Comparison of ENCODE assay signal across 12 mouse cellular contexts in the genomic region with DNA sequence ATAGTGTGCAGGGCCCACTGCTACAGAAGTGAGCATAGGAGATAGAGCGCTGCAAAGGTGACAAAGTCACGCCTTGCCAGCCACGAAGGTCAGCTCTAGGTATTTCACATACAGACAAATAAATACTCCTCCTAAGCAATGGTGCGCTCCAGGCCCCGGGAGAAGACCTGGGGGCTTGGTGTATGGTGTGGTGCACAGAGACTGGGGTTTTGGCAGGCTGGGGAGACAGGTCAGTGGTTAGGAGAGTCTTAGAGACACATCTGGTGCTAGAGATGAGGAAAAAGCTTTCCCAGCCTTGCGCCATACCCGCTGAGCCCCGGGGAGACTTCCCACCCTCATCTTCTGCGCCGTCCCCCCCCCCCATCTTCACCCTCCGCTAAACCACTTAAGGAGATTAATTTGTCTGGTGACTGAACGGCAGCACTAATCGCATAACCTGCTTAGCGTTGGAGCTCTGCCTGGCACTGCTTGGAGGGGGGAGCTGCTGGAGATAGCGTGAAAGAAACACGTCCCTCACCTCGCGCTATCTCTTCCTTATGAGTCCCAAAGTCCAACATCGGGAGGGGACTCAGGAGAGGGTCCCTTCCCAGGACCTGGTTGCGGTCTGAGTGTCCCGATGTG. TPM values are rescaled to one million over a fixed set of nuclear protein-coding genes. Genes with fewer than 3 reads are reported as not detected.
A peak's percentile ranks its signal among the peaks of the same experiment; 100 is the strongest.
DNase-seq lines count a peak whose midpoint lies in the region; ATAC-seq lines count a peak whose summit lies in the region.
"Had no signal": no experiment of that assay in that cellular context is flagged by ENCODE, and none has a peak within 500 bp of the region (broad histone marks: within the 10 kb centered on the region; RNA-seq: fewer than 3 reads in every experiment).

No protein-coding gene starts in this region.

- no peak for ATAC-seq in liver, embryonic 11.5 days (replicated peaks; ENCODE audit: low FRiP score)
- peak; percentile 72 for ATAC-seq in midbrain, embryonic 11.5 days (ENCODE audit: low FRiP score)

- no peaks in the 10 kb centered on the region for H3K36me3 ChIP-seq in liver, embryonic 11.5 days (ENCODE audit: control insufficient read depth, insufficient read depth, low read length)
- peaks cover 4% of the 10 kb centered on the region for H3K36me3 ChIP-seq in midbrain, embryonic 11.5 days (ENCODE audit: control insufficient read depth, insufficient read depth, low read length)
- H3K36me3 ChIP-seq: limb, embryonic 13.5 days had no signal

- H3K4me3 ChIP-seq in liver, embryonic 11.5 days (ENCODE audit: low read depth, low read length), result no peak overlapping the region
- peak overlapping the region; percentile 4; the same call in 1 of the 2 replicates for H3K4me3 ChIP-seq in midbrain, embryonic 11.5 days (ENCODE audit: low read depth, low read length)
- H3K4me3 ChIP-seq: limb, embryonic 13.5 days had no signal

- H3K27me3 ChIP-seq in liver, embryonic 11.5 days (replicated peaks; ENCODE audit: control insufficient read depth, insufficient read depth, low read length), result no peaks in the 10 kb centered on the region
- H3K27me3 ChIP-seq in midbrain, embryonic 11.5 days (ENCODE audit: control insufficient read depth, insufficient read depth, low read length), result peaks cover 5% of the 10 kb centered on the region; the same call in 1 of the 2 replicates
- H3K27me3 ChIP-seq: limb, embryonic 13.5 days had no signal

- no peak overlapping the region for H3K9ac ChIP-seq in liver, embryonic 11.5 days (ENCODE audit: low read depth, low read length)
- peak overlapping the region; percentile 30 for H3K9ac ChIP-seq in midbrain, embryonic 11.5 days (ENCODE audit: low read length)
- H3K9ac ChIP-seq: limb, embryonic 13.5 days had no signal

- no peaks in the 10 kb centered on the region for H3K9me3 ChIP-seq in liver, embryonic 11.5 days (ENCODE audit: control insufficient read depth, low read length)
- no peaks in the 10 kb centered on the region for H3K9me3 ChIP-seq in midbrain, embryonic 11.5 days (ENCODE audit: control insufficient read depth, low read length)
- H3K9me3 ChIP-seq: limb, embryonic 13.5 days had no signal

- H3K4me2 ChIP-seq in liver, embryonic 11.5 days, result peak overlapping the region; percentile 5; the same call in 1 of the 2 replicates
- peak overlapping the region; percentile 38 for H3K4me2 ChIP-seq in midbrain, embryonic 11.5 days
- H3K4me2 ChIP-seq: limb, embryonic 13.5 days had no signal

- DNase-seq in cerebellum, postnatal 14 days, result peak; percentile 17 to 32
- DNase-seq in cerebellum, postnatal 4 days (ENCODE audit: low spot score in 2 of 2), result no peak
- no peak for DNase-seq in liver, embryonic 11.5 days (ENCODE audit: low spot score)
- DNase-seq in liver, result no peak
- peak; percentile 92 for DNase-seq in midbrain, embryonic 11.5 days (ENCODE audit: low spot score, missing footprints)
- peak; percentile 86 for DNase-seq in retina, postnatal 7 days (ENCODE audit: low read depth, low spot score)
- DNase-seq in spleen, adult 18-20 months, result no peak
- no peak for DNase-seq in spleen, adult 12 weeks (ENCODE audit: low spot score)
- DNase-seq: adrenal gland, adult 2 months; kidney, postnatal 25 days; lung, postnatal 4 days had no signal

- WGBS in liver, embryonic 11.5 days, result 39% methylated on average over 21 of the region's 21 CpGs
- 12% methylated on average over 21 of the region's 21 CpGs for WGBS in midbrain, embryonic 11.5 days

- peaks cover 6% of the 10 kb centered on the region for H3K4me1 ChIP-seq in liver, embryonic 11.5 days (replicated peaks; ENCODE audit: control insufficient read depth, insufficient read depth, low read length)
- peaks cover 25% of the 10 kb centered on the region for H3K4me1 ChIP-seq in midbrain, embryonic 11.5 days (ENCODE audit: control insufficient read depth, insufficient read depth, low read length)

- no peak overlapping the region for H3K27ac ChIP-seq in liver, embryonic 11.5 days (ENCODE audit: low read depth, low read length)
- H3K27ac ChIP-seq in midbrain, embryonic 11.5 days (ENCODE audit: low read depth, low read length), result no peak overlapping the region; the same call in 1 of the 2 replicates
- H3K27ac ChIP-seq: limb, embryonic 13.5 days had no signal

RNA-seq across cellular contexts. Expression of a gene that starts 39.4 kb away (rescaled TPM):
- polyA plus RNA-seq in liver, embryonic 11.5 days (2014; fragmentation: Nextera tagmentation; extraction: Ambion mirVana), result 137 and 141 TPM in 2 replicates
- 116 and 122 TPM in 2 replicates for polyA plus RNA-seq in midbrain, embryonic 11.5 days (2014; fragmentation: Nextera tagmentation; extraction: Ambion mirVana)

Comparison
In these comparisons a context has a peak if more than half of its experiments do, and no peak if none do; other contexts are left out.
1. DNase-seq: peak in cerebellum, postnatal 14 days (2 of 2), midbrain, embryonic 11.5 days (single experiment) and retina, postnatal 7 days (single experiment); none in cerebellum, postnatal 4 days (0 of 2), liver, embryonic 11.5 days (single experiment), liver (single experiment), spleen, adult 18-20 months (0 of 2) and spleen, adult 12 weeks (single experiment).